Mouse (Mus musculus) cerebellum, adult 2 months (tissue): ENCODE results near the gene Sdhd. TPM values are rescaled to one million over a fixed set of nuclear protein-coding genes. Genes with fewer than 3 reads are reported as not detected.

Experiments used
- DNase-seq, 2 experiments: peaks; one replicate each; pipeline ENCODE4 v3.0.0; 2021
- H3K27ac ChIP-seq: fragments of 200-500 bp; 2 replicates; pipeline ENCODE4 v1.5.1; 2012; ENCODE audit warnings: low read length, control low read depth, inconsistent platforms; ENCODE audit not compliant: insufficient read depth
- H3K27me3 ChIP-seq: fragments of 200-500 bp; 2 replicates; pipeline ENCODE4 v1.6.1; 2012; ENCODE audit warnings: inconsistent platforms, mild to moderate bottlenecking, low read length, moderate library complexity; ENCODE audit not compliant: control insufficient read depth, insufficient read depth
- H3K4me1 ChIP-seq: fragments of 200-500 bp; 2 replicates; pipeline ENCODE4 v1.6.1; 2011; ENCODE audit warnings: low read length; ENCODE audit not compliant: control insufficient read depth, insufficient read depth
- H3K4me3 ChIP-seq: fragments of 200-500 bp; replicated peaks from 2 replicates; pipeline ENCODE3; 2011; ENCODE audit warnings: mild to moderate bottlenecking, low read depth, low read length, control low read depth; ENCODE audit not compliant: insufficient read depth
- CTCF ChIP-seq: fragments of 200-500 bp; IDR thresholded peaks from 2 replicates; pipeline ENCODE4 v1.5.1; 2011; ENCODE audit warnings: low read depth, mild to moderate bottlenecking, control low read depth, low read length, moderate library complexity, borderline replicate concordance; ENCODE audit not compliant: insufficient read depth
- POLR2A ChIP-seq: fragments of 200-500 bp; IDR thresholded peaks from 2 replicates; pipeline ENCODE4 v1.6.1; 2011; ENCODE audit warnings: low read length, control low read depth, borderline replicate concordance; ENCODE audit not compliant: insufficient read depth
- WGBS: fragments of 180-500 bp; shearing (Covaris S2); methylation state at CpG from one replicate; pipeline ENCODE4 v1.1.7; 2018; 5-methylcytosine and 5-hydroxymethylcytosine counted together
- polyA plus RNA-seq: library from polyadenylated mRNA; depleted of rRNA; stranded (reverse); fragments of >200 nt; gene quantifications from 2 replicates; pipeline ENCODE4 v1.2.3, GENCODE M21; 2012

Gene Sdhd
- polyA plus RNA-seq, 1 experiment: 193 TPM

GRCm38 (mm10) chr9:50617794-50618330 is 14.2 kb upstream of the Sdhd start:
- Histone ChIP-seq H3K27ac (no peak overlapping the region), H3K4me1 (no peaks in the 10 kb centered on the region), H3K4me3 (peak overlapping the region; percentile 83), H3K27me3 (no peaks in the 10 kb centered on the region)
- TF ChIP-seq CTCF (no peak), POLR2A (no peak)
- 57% methylated on average over 9 of the region's 9 CpGs for WGBS
- no peak for DNase-seq

DNA sequence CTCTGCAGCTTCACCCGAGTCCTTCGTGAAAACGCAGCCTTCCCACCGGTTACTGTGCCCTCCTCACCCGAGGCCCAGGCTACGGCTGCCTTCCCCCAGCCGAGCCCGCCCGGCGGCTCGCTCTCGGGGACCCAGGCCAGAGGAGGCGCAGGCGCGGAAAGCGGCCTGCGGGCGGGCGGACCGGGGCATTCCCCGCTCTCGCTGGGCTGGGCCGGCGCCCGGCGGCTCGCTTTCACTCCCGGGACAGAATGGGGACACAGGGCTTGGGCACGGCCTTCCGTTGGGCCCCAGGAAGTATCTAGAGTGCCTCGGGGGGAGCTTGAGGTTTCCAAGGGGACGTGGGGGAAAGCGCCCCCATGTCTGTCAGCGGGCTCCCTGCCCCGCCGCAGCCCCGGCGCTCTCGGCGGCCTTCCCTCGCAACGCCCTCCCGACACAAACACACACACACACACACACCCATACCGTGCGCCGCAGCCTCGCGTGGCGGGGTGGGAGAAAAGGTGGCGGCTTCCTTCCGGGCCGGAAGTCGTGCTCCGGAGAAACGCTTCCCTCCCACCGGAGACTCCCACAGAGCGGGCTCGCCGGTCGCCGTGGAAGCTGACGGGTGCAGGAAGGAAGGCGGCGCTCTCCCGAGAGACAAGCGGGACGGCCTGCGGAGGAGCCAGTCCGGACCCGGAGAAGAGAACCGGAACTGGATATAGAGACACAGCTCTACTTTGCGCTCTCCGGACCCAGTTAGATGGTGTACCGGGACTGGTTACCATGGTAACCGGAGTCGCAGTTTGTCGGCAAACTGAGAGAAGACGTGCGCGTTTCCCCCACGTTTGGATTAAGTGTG is 13.4 kb upstream of the Sdhd start, which contains the start of the genes Pih1d2 and Nkapd1:
TSS of gene Pih1d2 (plus strand) at position 556 of the 838 bp plus-strand sequence.
TSS of gene Nkapd1 (minus strand) at position 699 of the 838 bp plus-strand sequence.
- TF ChIP-seq CTCF (no peak), POLR2A (peak; percentile 43; the same call in 1 of the 2 replicates)
- H3K4me3 ChIP-seq: peak within 1 kb of the TSS; percentile 83
- H3K27me3 ChIP-seq: no peaks in the 10 kb centered on the region
- no peaks in the 10 kb centered on the region for H3K4me1 ChIP-seq
- WGBS: under 1% methylated on average over 81 of the region's 81 CpGs
- peak; percentile 88 to 94 for DNase-seq
- peak within 1 kb of the TSS; percentile 72 for H3K27ac ChIP-seq

- Histone ChIP-seq H3K4me3 (peak overlapping the region; percentile 83), H3K27me3 (no peaks in the 10 kb centered on the region), H3K4me1 (no peaks in the 10 kb centered on the region), H3K27ac (no peak overlapping the region)
- TF ChIP-seq POLR2A (no peak), CTCF (no peak)
- no peak for DNase-seq
- WGBS: 32% methylated on average over 11 of the region's 11 CpGs
Observed at GRCm38 (mm10) chr9:50616161-50616560, 12.5 kb upstream of the Sdhd start.

DNA sequence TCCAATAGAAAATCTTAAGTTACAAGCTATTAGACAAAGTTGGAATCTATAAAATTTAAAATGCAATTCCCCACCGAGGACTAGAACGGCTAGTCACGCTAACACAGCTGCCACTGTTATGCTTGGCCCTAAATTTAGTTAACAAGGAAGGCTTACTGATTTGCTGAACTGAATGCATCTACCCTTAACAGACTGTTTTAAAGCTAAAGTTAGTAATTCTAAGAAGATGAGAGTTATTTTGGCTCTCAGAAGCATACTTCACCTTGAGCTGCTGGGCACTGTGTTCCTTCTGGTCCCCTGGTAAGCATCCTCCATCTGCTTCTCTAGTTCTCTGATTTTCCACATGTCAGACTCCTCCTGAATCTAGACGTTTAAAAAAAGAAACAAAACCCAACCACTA is 8.5 kb upstream of the Sdhd start:
- Histone ChIP-seq H3K4me1 (no peaks in the 10 kb centered on the region), H3K27me3 (no peaks in the 10 kb centered on the region), H3K4me3 (no peak overlapping the region), H3K27ac (no peak overlapping the region)
- DNase-seq: no peak
- TF ChIP-seq CTCF (no peak), POLR2A (no peak)
- 71% methylated on average over 4 of the region's 4 CpGs for WGBS

DNA sequence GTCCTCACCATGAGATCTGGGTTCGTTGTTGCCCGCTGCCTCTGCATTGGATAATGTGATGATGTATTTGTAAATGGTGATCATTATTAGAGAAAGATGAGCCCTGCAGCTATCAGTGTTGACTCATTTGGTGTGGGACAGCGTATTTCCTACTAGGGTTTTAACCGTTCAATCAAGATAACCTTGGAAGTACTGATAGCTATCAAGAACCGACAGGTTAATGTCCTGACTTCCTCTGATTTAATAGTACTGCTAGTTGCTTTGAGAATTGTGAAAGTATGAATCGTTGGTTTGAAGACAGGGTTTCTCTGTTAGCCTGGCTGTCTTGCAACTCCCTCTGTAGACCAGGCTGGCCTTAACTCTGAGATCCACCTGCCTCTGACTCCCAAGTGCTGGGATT is 726 bp upstream of the Sdhd start:
- no peak for DNase-seq

DNA sequence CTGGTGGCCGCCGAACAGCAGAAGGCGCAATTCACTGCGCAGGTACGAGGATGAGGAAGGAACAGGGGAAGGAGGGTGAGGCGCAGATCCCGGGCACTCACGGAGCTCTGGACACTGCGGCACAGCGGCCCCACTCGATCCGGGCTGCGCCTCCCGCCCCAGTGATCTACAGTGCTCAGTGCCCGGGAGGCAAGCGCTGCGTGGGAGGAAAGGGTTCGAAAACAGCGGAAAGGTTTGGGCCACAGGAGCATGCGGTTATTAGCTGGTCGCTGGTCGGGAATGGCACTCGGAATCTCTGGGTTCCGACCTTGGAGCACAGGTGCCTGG is 349 bp upstream of the Sdhd start:
- under 1% methylated on average over 24 of the region's 24 CpGs for WGBS
- no peak for DNase-seq
- Histone ChIP-seq H3K4me1 (peaks cover 4% of the 10 kb centered on the region; the same call in 1 of the 2 replicates), H3K27ac (peak overlapping the region; percentile 79), H3K4me3 (peak overlapping the region; percentile 95), H3K27me3 (no peaks in the 10 kb centered on the region)
- TF ChIP-seq POLR2A (no peak), CTCF (no peak)

More for the DNA sequence above, 726 bp upstream of the Sdhd start:
- H3K4me1 ChIP-seq: peaks cover 4% of the 10 kb centered on the region; the same call in 1 of the 2 replicates
- WGBS: 5% methylated on average over 6 of the region's 6 CpGs
- no peaks in the 10 kb centered on the region for H3K27me3 ChIP-seq
- peak overlapping the region; percentile 79 for H3K27ac ChIP-seq
- peak overlapping the region; percentile 95 for H3K4me3 ChIP-seq
- TF ChIP-seq CTCF (no peak), POLR2A (no peak)

- Histone ChIP-seq H3K4me3 (peak overlapping the region; percentile 95), H3K27me3 (no peaks in the 10 kb centered on the region), H3K4me1 (peaks cover 4% of the 10 kb centered on the region; the same call in 1 of the 2 replicates), H3K27ac (no peak overlapping the region)
- WGBS: 68% methylated on average over 7 of the region's 7 CpGs
- no peak for DNase-seq
- TF ChIP-seq POLR2A (no peak), CTCF (no peak)
Observed at GRCm38 (mm10) chr9:50602055-50602845, 1.4 kb downstream of the Sdhd start.

GRCm38 (mm10) chr9:50601536-50601935 is 2.1 kb downstream of the Sdhd start:
- no peak overlapping the region for H3K27ac ChIP-seq
- H3K4me3 ChIP-seq: peak overlapping the region; percentile 13
- WGBS: 27% methylated on average over 6 of the region's 6 CpGs
- peaks cover 4% of the 10 kb centered on the region; the same call in 1 of the 2 replicates for H3K4me1 ChIP-seq
- H3K27me3 ChIP-seq: no peaks in the 10 kb centered on the region
- no peak for DNase-seq
- TF ChIP-seq POLR2A (no peak), CTCF (no peak)
